Mouse (Mus musculus): Measurements from ENCODE around the gene Kyat1. TPM values are rescaled to one million over a fixed set of nuclear protein-coding genes. Genes with fewer than 3 reads are reported as not detected.
A peak's percentile ranks its signal among the peaks of the same experiment; 100 is the strongest.

Gene Kyat1
- polyA plus RNA-seq, 1 experiment: 51.9 TPM

DNA sequence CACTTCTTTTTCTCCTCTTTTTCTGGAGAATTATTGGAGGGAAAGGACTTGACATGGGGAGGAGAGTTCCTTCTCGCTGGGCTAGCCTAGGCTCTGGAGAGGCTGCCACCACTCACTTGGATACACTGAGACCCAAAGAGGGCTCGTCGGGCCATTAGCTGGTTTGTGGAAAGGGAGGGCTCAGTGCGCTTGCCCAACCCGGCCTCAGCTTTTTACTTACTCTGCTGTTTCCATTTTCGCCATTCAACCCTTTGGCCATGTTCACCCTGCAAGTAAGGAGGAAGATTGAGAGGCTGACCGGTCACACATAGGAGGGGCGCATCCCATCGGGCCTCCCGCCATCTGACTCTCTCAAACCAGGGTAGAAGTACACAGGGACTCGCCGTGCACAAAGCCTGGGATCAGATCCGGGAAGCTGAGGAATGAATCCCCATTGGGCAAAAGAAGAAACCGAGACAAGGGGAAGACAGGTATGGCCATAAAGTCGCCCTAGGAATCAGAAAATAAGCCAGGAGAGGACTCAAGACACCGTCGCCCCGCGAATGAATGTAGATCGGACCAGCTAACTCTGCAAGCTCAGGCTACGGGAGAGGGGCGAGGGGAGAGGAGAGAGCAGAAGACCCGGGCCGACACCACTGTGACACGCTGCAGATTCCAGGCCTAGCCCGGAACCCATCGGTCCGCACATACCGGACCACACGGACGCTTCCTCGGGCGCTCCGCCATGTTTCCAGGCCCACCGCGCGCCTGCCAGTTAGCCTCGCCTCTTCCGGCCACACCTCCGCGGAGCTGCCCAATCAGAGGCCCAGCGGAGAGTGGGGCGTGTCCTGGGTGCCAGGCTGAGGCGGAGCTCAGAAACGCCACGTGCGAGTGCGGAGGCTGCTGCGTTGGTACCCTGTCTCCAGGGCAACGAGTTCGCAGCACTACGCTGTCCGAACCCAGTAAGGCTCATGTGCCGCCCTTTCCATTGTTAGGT lies 27.7 kb downstream of the Kyat1 start, which contains the start of gene Spout1:
TSS of gene Spout1 (minus strand) at position 760 of the 976 bp plus-strand sequence.
- peaks cover 6% of the 10 kb centered on the region for H3K4me1 ChIP-seq (ENCODE audit: control insufficient read depth, insufficient read depth, low read length)
- no peak for TF ChIP-seq CTCF (IDR thresholded peaks at IDR 0.05; ENCODE audit: insufficient read depth, low read length)
- peak; percentile 68; the same call in 1 of the 2 replicates for TF ChIP-seq POLR2A (IDR thresholded peaks at IDR 0.05; ENCODE audit: borderline replicate concordance, extremely low read depth, low read depth, low read length)
- DNase-seq: peak; percentile 93
- H3K4me3 ChIP-seq (replicated peaks; ENCODE audit: extremely low read depth, low read depth, low read length): peak within 1 kb of the TSS; percentile 67
- WGBS: 2% methylated on average over 54 of the region's 54 CpGs

- Histone ChIP-seq H3K4me1 (ENCODE audit: control insufficient read depth, insufficient read depth, low read length) (peaks cover 11% of the 10 kb centered on the region), H3K4me3 (replicated peaks; ENCODE audit: extremely low read depth, low read depth, low read length) (no peak overlapping the region)
- no peak for DNase-seq
- WGBS: 98% methylated on average over 2 of the region's 2 CpGs
- TF ChIP-seq POLR2A (IDR thresholded peaks at IDR 0.05; ENCODE audit: borderline replicate concordance, extremely low read depth, low read depth, low read length) (no peak), CTCF (IDR thresholded peaks at IDR 0.05; ENCODE audit: insufficient read depth, low read length) (no peak)
Measured at GRCm38 (mm10) chr2:30176561-30176960, 29.1 kb downstream of the Kyat1 start.

- no peak for DNase-seq
- WGBS: 91% methylated on average over 8 of the region's 8 CpGs
- Histone ChIP-seq H3K4me3 (replicated peaks; ENCODE audit: extremely low read depth, low read depth, low read length) (no peak overlapping the region), H3K4me1 (ENCODE audit: control insufficient read depth, insufficient read depth, low read length) (peaks cover 13% of the 10 kb centered on the region)
- 0 out of 2 replicates have a peak, but pooled peaks have one; percentile 0 for TF ChIP-seq CTCF (IDR thresholded peaks at IDR 0.05; ENCODE audit: insufficient read depth, low read length)
- TF ChIP-seq POLR2A (IDR thresholded peaks at IDR 0.05; ENCODE audit: borderline replicate concordance, extremely low read depth, low read depth, low read length): no peak
Measured at GRCm38 (mm10) chr2:30175897-30176296, 29.8 kb downstream of the Kyat1 start.

GRCm38 (mm10) chr2:30173541-30174240 lies 32.0 kb downstream of the Kyat1 start:
- WGBS: 91% methylated on average over 20 of the region's 20 CpGs

DNA sequence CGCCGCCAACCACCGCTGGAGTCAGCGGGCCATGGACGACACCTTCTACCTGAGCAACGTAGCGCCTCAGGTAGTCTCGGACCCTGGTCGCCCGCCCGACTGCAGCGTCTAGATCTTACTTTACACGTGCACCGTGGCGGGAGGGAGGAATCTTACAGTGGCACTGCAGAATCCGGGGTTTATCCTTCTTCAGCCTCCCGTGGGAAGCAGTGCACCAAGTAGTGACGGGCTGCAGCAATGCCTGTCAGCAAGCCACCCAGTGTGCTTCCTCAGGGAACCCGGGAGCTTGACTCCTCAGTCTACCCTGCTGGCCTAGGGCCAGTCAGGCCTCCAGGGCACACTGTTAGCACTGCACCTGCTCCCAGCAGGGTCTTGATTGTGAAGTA lies 33.7 kb downstream of the Kyat1 start:
- TF ChIP-seq POLR2A (IDR thresholded peaks at IDR 0.05; ENCODE audit: borderline replicate concordance, extremely low read depth, low read depth, low read length) (no peak), CTCF (IDR thresholded peaks at IDR 0.05; ENCODE audit: insufficient read depth, low read length) (no peak)
- no peak for DNase-seq
- WGBS: 2% methylated on average over 19 of the region's 19 CpGs
- Histone ChIP-seq H3K4me1 (ENCODE audit: control insufficient read depth, insufficient read depth, low read length) (peaks cover 6% of the 10 kb centered on the region), H3K4me3 (replicated peaks; ENCODE audit: extremely low read depth, low read depth, low read length) (peak overlapping the region; percentile 70)

More at GRCm38 (mm10) chr2:30173541-30174240, 32.0 kb downstream of the Kyat1 start:
- TF ChIP-seq CTCF (IDR thresholded peaks at IDR 0.05; ENCODE audit: insufficient read depth, low read length): no peak
- no peak for TF ChIP-seq POLR2A (IDR thresholded peaks at IDR 0.05; ENCODE audit: borderline replicate concordance, extremely low read depth, low read depth, low read length)
- no peak overlapping the region for H3K4me3 ChIP-seq (replicated peaks; ENCODE audit: extremely low read depth, low read depth, low read length)
- H3K4me1 ChIP-seq (ENCODE audit: control insufficient read depth, insufficient read depth, low read length): peaks cover 13% of the 10 kb centered on the region
- DNase-seq: no peak

GRCm38 (mm10) chr2:30171371-30171996 lies 34.2 kb downstream of the Kyat1 start, which contains the start of gene Endog:
Endog (plus strand) TSS chr2:30171493.
- WGBS: under 1% methylated on average over 74 of the region's 75 CpGs
- Histone ChIP-seq H3K4me3 (replicated peaks; ENCODE audit: extremely low read depth, low read depth, low read length) (peak within 1 kb of the TSS; percentile 70), H3K4me1 (ENCODE audit: control insufficient read depth, insufficient read depth, low read length) (peaks cover 6% of the 10 kb centered on the region)
- DNase-seq: peak; percentile 85
- peak; percentile 95 for TF ChIP-seq POLR2A (IDR thresholded peaks at IDR 0.05; ENCODE audit: borderline replicate concordance, extremely low read depth, low read depth, low read length)
- no peak for TF ChIP-seq CTCF (IDR thresholded peaks at IDR 0.05; ENCODE audit: insufficient read depth, low read length)

- TF ChIP-seq CTCF (IDR thresholded peaks at IDR 0.05; ENCODE audit: insufficient read depth, low read length) (no peak), POLR2A (IDR thresholded peaks at IDR 0.05; ENCODE audit: borderline replicate concordance, extremely low read depth, low read depth, low read length) (no peak)
- 59% methylated on average over 4 of the region's 4 CpGs for WGBS
- peaks cover 2% of the 10 kb centered on the region; the same call in 1 of the 2 replicates for H3K4me1 ChIP-seq (ENCODE audit: control insufficient read depth, insufficient read depth, low read length)
Measured at GRCm38 (mm10) chr2:30166677-30167076, 39.0 kb downstream of the Kyat1 start.

GRCm38 (mm10) chr2:30164340-30164932 lies 41.2 kb downstream of the Kyat1 start:
- no peak overlapping the region for H3K4me3 ChIP-seq (replicated peaks; ENCODE audit: extremely low read depth, low read depth, low read length)
- TF ChIP-seq CTCF (IDR thresholded peaks at IDR 0.05; ENCODE audit: insufficient read depth, low read length) (no peak), POLR2A (IDR thresholded peaks at IDR 0.05; ENCODE audit: borderline replicate concordance, extremely low read depth, low read depth, low read length) (no peak)
- DNase-seq: no peak
- no peaks in the 10 kb centered on the region for H3K4me1 ChIP-seq (ENCODE audit: control insufficient read depth, insufficient read depth, low read length)
- WGBS: 44% methylated on average over 9 of the region's 9 CpGs

More at GRCm38 (mm10) chr2:30166677-30167076, 39.0 kb downstream of the Kyat1 start:
- H3K4me3 ChIP-seq (replicated peaks; ENCODE audit: extremely low read depth, low read depth, low read length): no peak overlapping the region
- DNase-seq: no peak
